Mouse (Mus musculus) stomach, postnatal 0 days (tissue): ENCODE results near the gene Hist1h1d. TPM values are rescaled to one million over a fixed set of nuclear protein-coding genes. Genes with fewer than 3 reads are reported as not detected.

Experiments used
- ATAC-seq: fragments of 200-750 bp; cut with Nextera tagmentation; 2 replicates; pipeline ENCODE4 v1.8.0; 2017; ENCODE audit not compliant: low FRiP score, low TSS enrichment
- DNase-seq: peaks from one replicate; pipeline ENCODE4 v3.0.0-alpha.2; 2016; ENCODE audit warnings: low spot score
- H3K27ac ChIP-seq: fragments of 300-500 bp; sonication (generic); replicated peaks from 2 replicates; pipeline ENCODE4 v1.5.1; 2014; ENCODE audit warnings: mild to moderate bottlenecking, control low read depth
- H3K27me3 ChIP-seq: fragments of 300-500 bp; sonication (generic); 2 replicates; pipeline ENCODE4 v1.6.1; 2014; ENCODE audit warnings: low read length; ENCODE audit not compliant: control insufficient read depth, insufficient read depth
- H3K36me3 ChIP-seq: fragments of 300-500 bp; sonication (generic); 2 replicates; pipeline ENCODE4 v1.6.1; 2014; ENCODE audit warnings: low read length, mixed read lengths; ENCODE audit not compliant: control insufficient read depth, insufficient read depth
- H3K4me1 ChIP-seq: fragments of 300-500 bp; sonication (generic); replicated peaks from 2 replicates; pipeline ENCODE4 v1.6.1; 2014; ENCODE audit warnings: antibody characterized with exemption; ENCODE audit not compliant: control insufficient read depth, insufficient read depth
- H3K4me2 ChIP-seq: fragments of 300-500 bp; sonication (generic); replicated peaks from 2 replicates; pipeline ENCODE4 v1.6.1; 2014; ENCODE audit warnings: low read depth, mild to moderate bottlenecking, control low read depth, moderate library complexity
- H3K4me3 ChIP-seq: fragments of 300-500 bp; sonication (generic); 2 replicates; pipeline ENCODE4 v1.5.1; 2014; ENCODE audit warnings: low read depth, low read length, control low read depth
- H3K9ac ChIP-seq: fragments of 300-500 bp; sonication (generic); 2 replicates; pipeline ENCODE4 v1.6.1; 2014; ENCODE audit warnings: mild to moderate bottlenecking, low read length, control low read depth, mixed read lengths
- H3K9me3 ChIP-seq: fragments of 300-500 bp; sonication (generic); 2 replicates; pipeline ENCODE4 v1.6.1; 2016; ENCODE audit warnings: low read length; ENCODE audit not compliant: control insufficient read depth
- CTCF ChIP-seq: IDR thresholded peaks from 2 replicates; pipeline ENCODE4 v1.5.1; 2016; ENCODE audit warnings: antibody characterized with exemption, low read depth, mild to moderate bottlenecking, moderate library complexity
- EP300 ChIP-seq: optimal IDR thresholded peaks from 2 replicates; pipeline ENCODE3; 2016; ENCODE audit warnings: antibody characterized with exemption
- WGBS: fragments of 180-500 bp; shearing (Covaris S2); extraction: QIAGEN DNeasy Blood & Tissue Kit; methylation state at CpG from one replicate; pipeline ENCODE4 v1.1.7; 2014; 5-methylcytosine and 5-hydroxymethylcytosine counted together
- polyA plus RNA-seq: library from polyadenylated mRNA; unstranded; fragments of >200 nt; fragmentation: Nextera tagmentation; extraction: Ambion mirVana; gene quantifications from 2 replicates; pipeline ENCODE4 v1.2.1, GENCODE M21; 2015

Gene Hist1h1d
- polyA plus RNA-seq, 1 experiment from 2014 or later: 0.34 TPM

DNA sequence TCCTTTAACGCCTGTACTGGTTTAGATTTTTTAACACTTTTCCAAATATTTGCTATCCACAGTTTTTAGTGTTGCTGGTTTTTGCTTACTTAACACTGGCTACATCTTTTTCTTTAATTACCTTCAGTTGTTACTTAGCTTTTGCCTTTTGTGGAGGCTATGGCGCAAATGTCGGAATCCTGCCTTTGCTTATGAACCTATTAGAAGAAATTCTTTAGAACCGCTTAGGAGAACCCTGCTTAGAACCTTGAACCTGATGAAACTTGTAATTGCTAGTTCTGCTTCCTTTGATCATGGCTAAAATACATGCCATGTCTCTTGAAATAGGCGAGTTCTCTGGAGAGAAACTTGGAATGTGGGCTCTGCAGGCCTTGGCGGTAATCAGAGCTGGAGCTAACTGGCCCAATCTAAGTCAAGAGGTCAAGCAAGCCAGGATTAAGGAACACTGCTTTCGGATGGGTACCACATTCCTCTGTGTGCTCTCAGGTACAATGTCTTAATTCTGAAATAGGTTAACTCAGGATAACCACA, 23.4 kb downstream of the Hist1h1d start:
- no peaks in the 10 kb centered on the region for H3K9me3 ChIP-seq
- peak overlapping the region; percentile 55 for H3K4me2 ChIP-seq
- peak overlapping the region; percentile 58 for H3K9ac ChIP-seq
- H3K27ac ChIP-seq: peak overlapping the region; percentile 49
- DNase-seq: no peak
- ATAC-seq: no peak
- H3K4me3 ChIP-seq: peak overlapping the region; percentile 39
- TF ChIP-seq CTCF (no peak), EP300 (no peak)
- 7% methylated on average over 7 of the region's 7 CpGs for WGBS
- H3K36me3 ChIP-seq: no peaks in the 10 kb centered on the region
- H3K4me1 ChIP-seq: peaks cover 3% of the 10 kb centered on the region; the same call in 1 of the 2 replicates
- H3K27me3 ChIP-seq: no peaks in the 10 kb centered on the region

DNA sequence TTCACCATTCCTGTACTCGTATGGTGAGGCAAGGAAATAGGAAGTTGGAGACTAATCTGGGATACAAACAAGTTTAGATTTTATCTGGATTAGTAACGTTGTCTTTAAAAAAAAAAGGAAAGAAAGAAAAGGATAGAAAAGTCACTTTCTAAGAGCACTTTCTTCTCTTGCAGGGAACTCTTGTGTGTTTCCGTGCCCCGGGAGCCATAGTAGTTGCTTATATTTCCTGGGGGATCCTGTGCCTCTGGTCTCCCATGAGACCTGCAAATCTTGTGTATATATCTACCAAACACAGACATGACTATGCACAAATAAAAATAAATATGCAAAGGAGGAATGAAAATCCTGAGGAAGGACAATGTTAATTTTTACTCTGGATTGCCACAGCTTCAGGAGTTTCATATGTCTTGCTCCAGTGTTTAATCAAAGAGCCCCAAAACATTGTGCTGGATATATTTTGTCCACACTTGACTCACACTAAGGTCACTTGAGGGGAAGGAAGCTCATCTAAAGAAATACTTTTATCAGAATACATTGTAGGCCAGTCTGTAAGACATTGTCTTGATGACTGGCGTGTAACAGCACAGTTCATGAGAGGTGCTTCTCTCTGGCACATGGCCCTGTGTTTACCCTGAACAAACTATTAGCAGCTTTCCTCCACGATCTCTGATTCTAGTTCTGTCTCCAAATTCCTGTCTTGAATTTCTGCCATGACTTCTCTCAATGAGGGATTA, 24.0 kb downstream of the Hist1h1d start:
- peak overlapping the region; percentile 49 for H3K27ac ChIP-seq
- TF ChIP-seq CTCF: no peak
- TF ChIP-seq EP300: no peak
- no peaks in the 10 kb centered on the region for H3K27me3 ChIP-seq
- peaks cover 3% of the 10 kb centered on the region; the same call in 1 of the 2 replicates for H3K4me1 ChIP-seq
- H3K9me3 ChIP-seq: no peaks in the 10 kb centered on the region
- H3K4me2 ChIP-seq: peak overlapping the region; percentile 55; the same call in 1 of the 2 replicates
- peak overlapping the region; percentile 39 for H3K4me3 ChIP-seq
- 32% methylated on average over 6 of the region's 6 CpGs for WGBS
- peak overlapping the region; percentile 58 for H3K9ac ChIP-seq
- ATAC-seq: no peak
- no peaks in the 10 kb centered on the region for H3K36me3 ChIP-seq
- no peak for DNase-seq

DNA sequence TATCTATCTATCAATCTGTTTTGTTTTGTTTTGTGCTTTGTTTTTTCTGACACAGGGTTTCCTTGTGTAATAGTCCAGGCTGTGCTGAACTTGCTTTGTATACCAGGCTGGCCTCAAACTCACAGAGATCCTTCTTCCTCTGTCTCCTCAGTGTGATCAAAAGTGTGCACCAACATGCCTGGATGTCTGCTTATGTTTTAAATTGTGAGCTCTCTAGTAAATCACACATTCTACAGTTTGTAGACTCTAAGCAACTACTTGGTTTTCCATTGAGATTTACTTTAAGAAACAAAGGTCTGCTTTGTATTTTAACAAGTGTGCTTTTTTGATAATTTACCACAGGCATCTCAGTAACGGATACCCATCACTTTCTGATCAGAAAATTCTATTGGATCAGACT, 24.8 kb downstream of the Hist1h1d start:
- Histone ChIP-seq H3K27ac (no peak overlapping the region), H3K4me3 (no peak overlapping the region), H3K36me3 (no peaks in the 10 kb centered on the region), H3K4me2 (no peak overlapping the region), H3K9me3 (no peaks in the 10 kb centered on the region), H3K27me3 (no peaks in the 10 kb centered on the region), H3K9ac (no peak overlapping the region), H3K4me1 (peaks cover 5% of the 10 kb centered on the region; the same call in 1 of the 2 replicates)
- ATAC-seq: no peak
- WGBS: 94% methylated on average over 1 of the region's 1 CpGs
- DNase-seq: no peak
- TF ChIP-seq EP300 (no peak), CTCF (no peak)

DNA sequence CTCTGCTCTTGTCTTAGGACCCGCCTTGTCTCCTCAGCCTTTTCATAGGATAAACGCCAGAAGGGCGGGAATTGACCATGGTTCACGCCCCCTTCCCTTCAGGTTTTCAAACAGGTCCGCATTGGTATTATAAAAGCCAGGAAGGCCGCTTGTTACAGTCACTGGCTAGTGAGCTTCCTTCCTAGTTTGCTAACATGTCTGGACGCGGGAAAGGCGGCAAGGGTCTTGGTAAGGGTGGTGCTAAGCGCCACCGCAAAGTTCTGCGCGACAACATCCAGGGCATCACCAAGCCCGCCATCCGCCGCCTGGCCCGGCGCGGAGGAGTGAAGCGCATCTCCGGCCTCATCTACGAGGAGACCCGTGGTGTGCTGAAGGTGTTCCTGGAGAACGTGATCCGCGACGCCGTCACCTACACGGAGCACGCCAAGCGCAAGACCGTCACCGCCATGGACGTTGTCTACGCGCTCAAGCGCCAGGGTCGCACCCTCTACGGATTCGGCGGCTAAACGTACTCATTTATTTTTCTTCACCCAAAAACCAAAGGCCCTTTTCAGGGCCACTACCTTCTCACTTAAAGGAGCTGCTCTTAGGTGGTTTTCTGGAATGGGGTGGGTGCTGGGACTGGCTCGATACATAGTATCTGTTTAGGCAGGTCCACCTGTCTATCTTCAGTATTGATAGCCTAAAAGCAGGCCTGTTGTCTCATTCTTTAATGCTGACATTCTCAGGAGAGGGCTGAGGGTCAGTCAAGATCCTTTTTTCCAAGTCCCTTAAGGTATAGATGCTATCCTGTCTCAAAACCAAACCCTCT, 28.6 kb downstream of the Hist1h1d start, which contains the start of gene Hist1h4d:
Hist1h4d (plus strand) TSS at position 191 of the 811 bp plus-strand sequence.
- peak within 1 kb of the TSS; percentile 46 for H3K4me3 ChIP-seq
- peak within 1 kb of the TSS; percentile 66 for H3K9ac ChIP-seq
- peak within 1 kb of the TSS; percentile 65 for H3K27ac ChIP-seq
- 0 out of 2 replicates have a peak, but pooled peaks cover 2% of the 10 kb centered on the region for H3K4me1 ChIP-seq
- peak within 1 kb of the TSS; percentile 63 for H3K4me2 ChIP-seq
- no peaks in the 10 kb centered on the region for H3K9me3 ChIP-seq
- ATAC-seq: peak; percentile 88
- DNase-seq: peak; percentile 93
- no peak for TF ChIP-seq CTCF
- TF ChIP-seq EP300: peak; percentile 91
- H3K27me3 ChIP-seq: no peaks in the 10 kb centered on the region
- WGBS: under 1% methylated on average over 43 of the region's 43 CpGs
- H3K36me3 ChIP-seq: no peaks in the 10 kb centered on the region

DNA sequence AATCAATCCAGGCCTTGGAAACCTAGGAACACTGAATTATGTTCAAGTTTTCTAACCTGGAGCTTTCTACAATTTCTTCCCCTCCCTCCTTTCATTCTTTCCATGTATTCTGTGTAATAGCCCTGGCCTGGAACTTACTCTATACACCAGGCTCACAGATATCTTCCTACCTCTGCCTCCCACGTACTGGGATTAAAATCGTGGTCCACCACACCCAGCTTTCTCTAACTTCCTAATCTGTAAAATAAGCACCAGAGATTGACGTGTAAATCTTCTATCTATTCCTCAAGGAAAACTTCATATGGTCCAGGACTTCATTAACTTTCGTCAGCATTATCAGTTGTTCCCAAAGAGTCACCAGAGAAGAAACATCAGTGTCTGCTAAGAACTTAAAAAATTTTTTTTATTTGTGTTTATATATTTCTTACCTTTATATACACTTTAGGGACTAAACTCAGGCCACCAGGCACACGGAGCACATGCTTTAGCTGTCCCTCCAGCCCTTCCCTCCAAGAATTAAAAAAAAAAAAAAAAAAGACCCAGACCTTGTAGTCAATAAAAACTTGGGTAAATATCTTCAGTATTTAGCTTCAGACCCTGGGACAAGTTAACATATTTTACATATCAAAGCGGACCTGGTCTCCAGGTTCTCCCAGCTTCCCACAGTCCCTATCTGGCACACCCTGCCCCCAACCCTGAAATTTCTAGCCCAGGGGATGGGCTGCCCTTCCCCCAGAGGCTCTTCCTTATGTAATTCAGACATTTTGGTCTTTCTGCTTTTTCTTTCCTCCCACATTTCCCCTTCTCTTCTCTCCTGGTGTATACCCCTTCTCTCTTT, 29.4 kb downstream of the Hist1h1d start:
- TF ChIP-seq CTCF (no peak), EP300 (no peak)
- H3K4me3 ChIP-seq: peak overlapping the region; percentile 46
- H3K4me2 ChIP-seq: peak overlapping the region; percentile 63
- H3K27me3 ChIP-seq: no peaks in the 10 kb centered on the region
- H3K4me1 ChIP-seq: 0 out of 2 replicates have a peak, but pooled peaks cover 2% of the 10 kb centered on the region
- H3K9ac ChIP-seq: peak overlapping the region; percentile 66
- 13% methylated on average over 6 of the region's 6 CpGs for WGBS
- ATAC-seq: no peak
- no peaks in the 10 kb centered on the region for H3K9me3 ChIP-seq
- peak overlapping the region; percentile 65 for H3K27ac ChIP-seq
- DNase-seq: no peak
- H3K36me3 ChIP-seq: no peaks in the 10 kb centered on the region
